Mouse (Mus musculus): ENCODE measurements around the gene Cdkn2d.

DNA sequence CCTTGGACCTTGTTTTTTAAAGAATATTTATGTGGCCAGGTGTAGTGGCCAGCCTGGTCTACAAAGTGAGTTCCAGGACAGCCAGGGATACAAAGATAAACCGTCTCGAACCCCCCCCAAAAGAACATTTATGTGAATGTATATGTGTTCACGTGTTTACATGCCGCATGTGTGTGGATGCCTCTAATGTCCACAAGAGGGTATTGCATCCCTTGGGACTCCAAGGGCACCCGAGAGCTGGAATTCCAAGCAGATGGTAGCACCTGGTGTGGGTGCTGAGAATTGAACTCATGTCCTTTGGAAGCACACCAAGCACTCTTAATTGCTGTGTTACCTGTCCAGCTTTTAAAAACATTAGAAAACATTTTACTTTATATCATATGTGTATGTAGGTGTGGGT lies 7.6 kb downstream of the Cdkn2d start:
- TF ChIP-seq CTCF (IDR thresholded peaks at IDR 0.05; ENCODE audit: low read depth) = peak; percentile 45
- TF ChIP-seq EP300 (optimal IDR thresholded peaks at IDR 0.05) = no peak
